Mouse (Mus musculus): ENCODE data around the gene Cdc20b. TPM values are rescaled to one million over a fixed set of nuclear protein-coding genes. Genes with fewer than 3 reads are reported as not detected.
A peak's percentile ranks its signal among the peaks of the same experiment; 100 is the strongest.

The Cdc20b gene
- total and polyA plus RNA-seq, 3 experiments: not detected

DNA sequence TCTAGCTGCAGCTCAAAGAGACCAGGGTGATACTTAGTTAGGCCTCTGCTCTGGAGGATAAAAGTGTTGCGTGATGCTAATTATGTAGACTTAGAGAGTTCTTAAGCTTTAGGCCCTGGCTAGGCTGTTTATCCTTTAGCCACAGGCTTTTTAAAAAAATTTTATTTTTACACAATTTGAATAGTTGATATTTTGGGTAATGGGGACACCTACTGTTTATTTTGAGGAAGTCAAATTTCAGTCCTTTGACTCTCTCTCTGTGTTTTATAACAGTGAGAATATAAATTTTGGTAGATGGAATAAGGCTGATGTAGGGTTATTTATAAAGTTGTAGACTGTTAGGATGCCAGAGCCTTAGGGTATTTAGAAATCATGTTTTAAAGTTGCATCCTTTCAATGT, 104.7 kb downstream of the Cdc20b start:
- H3K9me3 ChIP-seq (replicated peaks; ENCODE audit: insufficient read depth, low read length): no peaks in the 10 kb centered on the region
- H3K9ac ChIP-seq (ENCODE audit: control insufficient read depth, low read depth, low read length, poor library complexity, severe bottlenecking): no peak overlapping the region
- no peak overlapping the region for H3K27ac ChIP-seq (ENCODE audit: control insufficient read depth, low read depth, low read length)
- DNase-seq (ENCODE audit: low read depth, low spot score): no peak
- H3K79me2 ChIP-seq (ENCODE audit: control insufficient read depth, insufficient read depth, low read length, poor library complexity): no peaks in the 10 kb centered on the region
- no peaks in the 10 kb centered on the region for H3K4me1 ChIP-seq (ENCODE audit: control insufficient read depth in 1 of 2, insufficient read depth in 2 of 2, low read length in 2 of 2)
- H3K27me3 ChIP-seq (ENCODE audit: control insufficient read depth in 1 of 2, insufficient read depth in 2 of 2, low read length in 2 of 2): no peaks in the 10 kb centered on the region; a peak in 1 of 4 replicates
- no peaks in the 10 kb centered on the region for H3K36me3 ChIP-seq (ENCODE audit: control insufficient read depth in 1 of 2, insufficient read depth in 2 of 2, low read length in 2 of 2)
- TF ChIP-seq ZC3H11A (IDR thresholded peaks at IDR 0.05; ENCODE audit: low read depth, low read length) (peak; percentile 21; the same call in 1 of the 2 replicates), TBP (IDR thresholded peaks at IDR 0.05; ENCODE audit: low read depth, low read length) (no peak), RAD21 (IDR thresholded peaks at IDR 0.05; ENCODE audit: low read depth, low read length) (peak; percentile 57), USF2 (IDR thresholded peaks at IDR 0.05; ENCODE audit: borderline replicate concordance in 1 of 2, insufficient read depth in 1 of 2, low read depth in 1 of 2, low read length in 2 of 2) (no peak), CTCF (IDR thresholded peaks at IDR 0.05 in 2 of 3, conservative IDR thresholded peaks at IDR 0.05 in 1 of 3; ENCODE audit: control insufficient read depth in 1 of 3, insufficient read depth in 1 of 3, low read depth in 2 of 3, low read length in 3 of 3, poor library complexity in 1 of 3, severe bottlenecking in 1 of 3) (peak in 1 of 3 experiments; percentile 27; a peak in 2 of 6 replicates), NRF1 (IDR thresholded peaks at IDR 0.05; ENCODE audit: insufficient read depth, low read depth, low read length, poor library complexity, severe bottlenecking) (no peak), NELFE (IDR thresholded peaks at IDR 0.05; ENCODE audit: low read depth, low read length) (no peak)
- no peak overlapping the region for H3K4me3 ChIP-seq (ENCODE audit: control insufficient read depth in 1 of 2, insufficient read depth in 1 of 2, low read depth in 2 of 2, low read length in 2 of 2)

Other genes with a start within 250 kb of the Cdc20b start
- gene Plpp1, start 234.3 kb upstream of the Cdc20b start, total RNA-seq (2012; rRNA removed): 0.10 and 0.12 TPM in 2 replicates
- gene Plpp1, start 234.3 kb upstream of the Cdc20b start, polyA plus RNA-seq (2012; ENCODE audit: insufficient read depth in 1 of 2, insufficient read length in 2 of 2, low read depth in 1 of 2, low replicate concordance in 2 of 2, missing spikeins in 1 of 2): under 1 TPM in 1 of 2 experiments, not detected in 1; 0.15 TPM
- gene Mtrex, start 107.7 kb upstream of the Cdc20b start, total RNA-seq (2012; rRNA removed): 55.1 and 57.4 TPM in 2 replicates
- 10 to 100 TPM; 62.2 to 96.5 TPM for gene Mtrex, start 107.7 kb upstream of the Cdc20b start, polyA plus RNA-seq (2012; ENCODE audit: insufficient read depth in 1 of 2, insufficient read length in 2 of 2, low read depth in 1 of 2, low replicate concordance in 2 of 2, missing spikeins in 1 of 2)
- gene Dhx29, start 107.7 kb upstream of the Cdc20b start, total RNA-seq (2012; rRNA removed): 23.1 and 25.3 TPM in 2 replicates
- gene Dhx29, start 107.7 kb upstream of the Cdc20b start, polyA plus RNA-seq (2012; ENCODE audit: insufficient read depth in 1 of 2, insufficient read length in 2 of 2, low read depth in 1 of 2, low replicate concordance in 2 of 2, missing spikeins in 1 of 2): 10 to 100 TPM; 26.7 to 41.2 TPM
- 0.13 and 0.27 TPM in 2 replicates for gene Ccno, start 47.3 kb upstream of the Cdc20b start, total RNA-seq (2012; rRNA removed)
- under 1 TPM in 1 of 2 experiments, not detected in 1; 0.50 TPM for gene Ccno, start 47.3 kb upstream of the Cdc20b start, polyA plus RNA-seq (2012; ENCODE audit: insufficient read depth in 1 of 2, insufficient read length in 2 of 2, low read depth in 1 of 2, low replicate concordance in 2 of 2, missing spikeins in 1 of 2)
- not detected in 2 replicates for gene Mcidas, start 41.3 kb upstream of the Cdc20b start, total RNA-seq (2012; rRNA removed)
- gene Mcidas, start 41.3 kb upstream of the Cdc20b start, polyA plus RNA-seq (2012; ENCODE audit: insufficient read depth in 1 of 2, insufficient read length in 2 of 2, low read depth in 1 of 2, low replicate concordance in 2 of 2, missing spikeins in 1 of 2): not detected
- gene Gpx8, start 11.3 kb downstream of the Cdc20b start, total RNA-seq (2012; rRNA removed): not detected in 2 replicates
- gene Gpx8, start 11.3 kb downstream of the Cdc20b start, polyA plus RNA-seq (2012; ENCODE audit: insufficient read depth in 1 of 2, insufficient read length in 2 of 2, low read depth in 1 of 2, low replicate concordance in 2 of 2, missing spikeins in 1 of 2): not detected
- gene Gzma, start 65.9 kb downstream of the Cdc20b start, total RNA-seq (2012; rRNA removed): not detected in 2 replicates
- gene Gzma, start 65.9 kb downstream of the Cdc20b start, polyA plus RNA-seq (2012; ENCODE audit: insufficient read depth in 1 of 2, insufficient read length in 2 of 2, low read depth in 1 of 2, low replicate concordance in 2 of 2, missing spikeins in 1 of 2): not detected
- not detected in 2 replicates for gene Esm1, start 174.5 kb downstream of the Cdc20b start, total RNA-seq (2012; rRNA removed)
- not detected for gene Esm1, start 174.5 kb downstream of the Cdc20b start, polyA plus RNA-seq (2012; ENCODE audit: insufficient read depth in 1 of 2, insufficient read length in 2 of 2, low read depth in 1 of 2, low replicate concordance in 2 of 2, missing spikeins in 1 of 2)
- not detected in 2 replicates for gene Gzmk, start 190.8 kb downstream of the Cdc20b start, total RNA-seq (2012; rRNA removed)
- not detected for gene Gzmk, start 190.8 kb downstream of the Cdc20b start, polyA plus RNA-seq (2012; ENCODE audit: insufficient read depth in 1 of 2, insufficient read length in 2 of 2, low read depth in 1 of 2, low replicate concordance in 2 of 2, missing spikeins in 1 of 2)

Data from MEL (cell line).